Mouse (Mus musculus) liver, adult 2 months (tissue): ENCODE results near the gene Ppil2. TPM values are rescaled to one million over a fixed set of nuclear protein-coding genes. Genes with fewer than 3 reads are reported as not detected.

Experiments used
- DNase-seq: peaks from one replicate; pipeline ENCODE4 v3.0.0-alpha.2; 2011; ENCODE audit warnings: low read depth, low spot score; ENCODE audit errors: extremely low read depth
- H3K27ac ChIP-seq: fragments of 200-500 bp; replicated peaks from 2 replicates; pipeline ENCODE4 v1.5.1; 2012; ENCODE audit warnings: low read depth, mild to moderate bottlenecking, control low read depth, inconsistent platforms, low read length; ENCODE audit not compliant: insufficient read depth
- H3K27me3 ChIP-seq: fragments of 200-500 bp; 2 replicates; pipeline ENCODE4 v1.6.1; 2012; ENCODE audit warnings: mild to moderate bottlenecking, moderate library complexity, low read length, inconsistent platforms; ENCODE audit not compliant: control insufficient read depth, insufficient read depth
- H3K36me3 ChIP-seq: fragments of 200-500 bp; 2 replicates; pipeline ENCODE4 v1.6.1; 2012; ENCODE audit warnings: low read length, inconsistent platforms; ENCODE audit not compliant: control insufficient read depth, insufficient read depth
- H3K4me1 ChIP-seq: fragments of 200-500 bp; 2 replicates; pipeline ENCODE4 v1.6.1; 2011; ENCODE audit warnings: low read length; ENCODE audit not compliant: control insufficient read depth, insufficient read depth
- H3K4me3 ChIP-seq: fragments of 200-500 bp; 2 replicates; pipeline ENCODE4 v1.5.1; 2011; ENCODE audit warnings: low read depth, mild to moderate bottlenecking, control low read depth, low read length, moderate library complexity; ENCODE audit not compliant: insufficient read depth
- H3K79me2 ChIP-seq: fragments of 200-500 bp; 2 replicates; pipeline ENCODE4 v1.6.1; 2012; ENCODE audit warnings: inconsistent platforms, mild to moderate bottlenecking, low read length, moderate library complexity; ENCODE audit not compliant: control insufficient read depth, insufficient read depth
- H3K9ac ChIP-seq: fragments of 200-500 bp; 2 replicates; pipeline ENCODE4 v1.6.1; 2012; ENCODE audit warnings: low read depth, mild to moderate bottlenecking, control low read depth, inconsistent platforms, low read length
- CTCF ChIP-seq: fragments of 200-500 bp; IDR thresholded peaks from 2 replicates; pipeline ENCODE4 v1.5.1; 2011; ENCODE audit warnings: low read depth, low read length, control low read depth
- POLR2A ChIP-seq: fragments of 200-500 bp; IDR thresholded peaks from 2 replicates; pipeline ENCODE4 v1.6.1; 2011; ENCODE audit warnings: low read length, control low read depth; ENCODE audit not compliant: insufficient read depth; ENCODE audit errors: extremely low read depth
- WGBS: fragments of 180-500 bp; shearing (Covaris S2); methylation state at CpG from one replicate; pipeline ENCODE4 v1.1.7; 2018; 5-methylcytosine and 5-hydroxymethylcytosine counted together
- polyA plus RNA-seq: library from polyadenylated mRNA; depleted of rRNA; stranded (reverse); fragments of >200 nt; gene quantifications from 2 replicates; pipeline ENCODE4 v1.2.3, GENCODE M21; 2012
- total RNA-seq: library from RNA; depleted of rRNA; stranded (reverse); fragments of >200 nt; gene quantifications from 2 replicates; pipeline ENCODE4 v1.2.3, GENCODE M21; 2014

The Ppil2 gene
- total and polyA plus RNA-seq, 2 experiments, result 48.4 to 49.7 TPM

- no peak overlapping the region for H3K27ac ChIP-seq
- no peak overlapping the region for H3K4me3 ChIP-seq
- H3K9ac ChIP-seq, result no peak overlapping the region
- no peak for TF ChIP-seq POLR2A
- no peak for TF ChIP-seq CTCF
- H3K36me3 ChIP-seq, result peaks cover 27% of the 10 kb centered on the region
- no peak for DNase-seq
- no peaks in the 10 kb centered on the region for H3K4me1 ChIP-seq
- H3K79me2 ChIP-seq, result no peaks in the 10 kb centered on the region
- WGBS, result 90% methylated on average over 13 of the region's 13 CpGs
- H3K27me3 ChIP-seq, result no peaks in the 10 kb centered on the region
Measured at GRCm38 (mm10) chr16:17086669-17087193, 24.3 kb downstream of the Ppil2 start.

GRCm38 (mm10) chr16:17086241-17086640 lies 24.8 kb downstream of the Ppil2 start:
- Histone ChIP-seq H3K4me1 (no peaks in the 10 kb centered on the region), H3K36me3 (peaks cover 24% of the 10 kb centered on the region), H3K79me2 (no peaks in the 10 kb centered on the region), H3K4me3 (no peak overlapping the region), H3K9ac (no peak overlapping the region), H3K27me3 (no peaks in the 10 kb centered on the region), H3K27ac (no peak overlapping the region)
- TF ChIP-seq CTCF (no peak), POLR2A (no peak)
- WGBS, result 89% methylated on average over 3 of the region's 3 CpGs
- DNase-seq, result no peak

GRCm38 (mm10) chr16:17085636-17086035 lies 25.4 kb downstream of the Ppil2 start:
- H3K36me3 ChIP-seq, result peaks cover 24% of the 10 kb centered on the region
- no peak overlapping the region for H3K27ac ChIP-seq
- no peak for DNase-seq
- no peaks in the 10 kb centered on the region for H3K27me3 ChIP-seq
- 84% methylated on average over 4 of the region's 4 CpGs for WGBS
- H3K4me1 ChIP-seq, result no peaks in the 10 kb centered on the region
- no peak for TF ChIP-seq CTCF
- no peak for TF ChIP-seq POLR2A
- no peak overlapping the region for H3K4me3 ChIP-seq
- no peaks in the 10 kb centered on the region for H3K79me2 ChIP-seq
- no peak overlapping the region for H3K9ac ChIP-seq

- Histone ChIP-seq H3K27ac (no peak overlapping the region), H3K79me2 (no peaks in the 10 kb centered on the region), H3K36me3 (peaks cover 4% of the 10 kb centered on the region), H3K4me1 (no peaks in the 10 kb centered on the region), H3K4me3 (no peak overlapping the region), H3K27me3 (no peaks in the 10 kb centered on the region), H3K9ac (no peak overlapping the region)
- 81% methylated on average over 6 of the region's 6 CpGs for WGBS
- no peak for DNase-seq
- no peak for TF ChIP-seq POLR2A
- TF ChIP-seq CTCF, result no peak
Measured at GRCm38 (mm10) chr16:17082121-17082792, 28.8 kb downstream of the Ppil2 start.

GRCm38 (mm10) chr16:17078101-17078500 lies 33.0 kb downstream of the Ppil2 start:
- Histone ChIP-seq H3K27ac (no peak overlapping the region), H3K4me1 (no peaks in the 10 kb centered on the region), H3K36me3 (no peaks in the 10 kb centered on the region; the same call in 1 of the 2 replicates), H3K9ac (no peak overlapping the region), H3K4me3 (no peak overlapping the region), H3K27me3 (no peaks in the 10 kb centered on the region), H3K79me2 (no peaks in the 10 kb centered on the region)
- TF ChIP-seq POLR2A, result no peak
- WGBS, result 89% methylated on average over 7 of the region's 7 CpGs
- no peak for DNase-seq

- TF ChIP-seq POLR2A (no peak), CTCF (no peak)
- H3K4me1 ChIP-seq, result no peaks in the 10 kb centered on the region
- no peaks in the 10 kb centered on the region for H3K36me3 ChIP-seq
- no peak overlapping the region for H3K4me3 ChIP-seq
- no peaks in the 10 kb centered on the region for H3K79me2 ChIP-seq
- no peaks in the 10 kb centered on the region for H3K27me3 ChIP-seq
- H3K9ac ChIP-seq, result no peak overlapping the region
- DNase-seq, result no peak
- no peak overlapping the region for H3K27ac ChIP-seq
Measured at GRCm38 (mm10) chr16:17076869-17077268, 34.2 kb downstream of the Ppil2 start.
